Mouse (Mus musculus) adrenal gland, postnatal 0 days (tissue): ENCODE measurements around the gene Gm10024. TPM values are rescaled to one million over a fixed set of nuclear protein-coding genes. Genes with fewer than 3 reads are reported as not detected.

Source experiments
- polyA plus RNA-seq: library from polyadenylated mRNA; unstranded; fragments of >200 nt; fragmentation: Nextera tagmentation; extraction: Ambion mirVana; gene quantifications from 2 replicates; pipeline ENCODE4 v1.2.1, GENCODE M21; 2015

Gene Gm10024
- polyA plus RNA-seq, result not detected in 2 replicates

DNA sequence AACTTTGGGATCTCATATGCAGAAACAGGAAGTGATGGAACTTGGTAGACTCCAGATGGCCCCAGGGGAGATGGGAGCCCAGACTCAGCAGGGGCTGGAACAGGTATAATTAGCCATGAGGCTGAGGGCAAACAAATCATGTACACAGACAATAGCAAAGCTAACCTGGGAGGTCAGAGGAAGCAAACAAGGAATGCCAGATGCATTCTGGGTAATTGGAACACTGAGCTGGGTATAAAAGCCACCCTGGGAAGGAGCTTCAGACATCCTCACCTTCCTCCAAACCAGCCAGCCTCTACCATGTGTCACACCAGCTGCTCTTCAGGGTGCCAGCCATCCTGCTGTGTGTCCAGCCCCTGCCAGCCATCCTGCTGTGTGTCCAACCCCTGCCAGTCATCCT is at the start of gene Gm10024:
Gene Gm10024 (plus strand): TSS at position 301 of the 400 bp plus-strand sequence.

DNA sequence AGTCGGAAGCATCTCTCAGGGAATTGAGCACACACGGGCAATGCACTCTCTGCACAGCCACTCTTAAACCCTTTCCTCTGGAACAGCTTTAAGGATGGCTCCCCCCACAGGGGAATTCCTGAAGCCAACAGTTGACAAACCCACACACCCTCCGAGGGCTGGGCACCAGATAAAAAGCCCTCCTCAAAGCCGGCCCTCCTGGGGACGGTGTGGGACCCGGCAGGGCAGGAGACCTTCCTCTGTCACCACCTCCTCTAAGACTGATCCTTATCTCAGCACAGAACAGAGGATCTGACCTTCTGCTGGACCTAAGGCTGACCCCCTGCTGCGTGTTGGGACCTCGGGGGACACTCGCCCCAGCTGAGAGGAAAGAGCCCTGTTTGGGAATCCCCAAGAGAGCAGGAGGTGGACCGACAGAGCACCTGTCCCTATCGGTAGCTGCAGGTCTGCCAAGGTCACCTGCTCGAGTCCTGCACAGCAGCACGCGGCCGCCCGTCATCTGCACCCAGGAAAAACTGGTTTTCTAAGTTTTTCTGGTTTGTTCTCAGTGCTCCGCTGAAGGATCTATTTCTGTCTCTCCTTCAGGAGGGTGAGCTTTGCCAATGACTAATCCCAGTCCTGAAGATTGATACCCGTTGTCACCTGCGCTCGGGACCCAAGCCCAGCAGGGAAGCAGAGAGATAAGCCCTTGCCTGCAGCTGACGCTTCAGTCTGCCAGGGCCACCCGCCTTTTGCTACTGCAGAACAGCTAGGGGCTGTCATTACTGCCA is 25.2 kb upstream of the Gm10024 start, which contains the start of gene Tspear:
Gene Tspear (plus strand): TSS at position 675 of the 770 bp plus-strand sequence.

DNA sequence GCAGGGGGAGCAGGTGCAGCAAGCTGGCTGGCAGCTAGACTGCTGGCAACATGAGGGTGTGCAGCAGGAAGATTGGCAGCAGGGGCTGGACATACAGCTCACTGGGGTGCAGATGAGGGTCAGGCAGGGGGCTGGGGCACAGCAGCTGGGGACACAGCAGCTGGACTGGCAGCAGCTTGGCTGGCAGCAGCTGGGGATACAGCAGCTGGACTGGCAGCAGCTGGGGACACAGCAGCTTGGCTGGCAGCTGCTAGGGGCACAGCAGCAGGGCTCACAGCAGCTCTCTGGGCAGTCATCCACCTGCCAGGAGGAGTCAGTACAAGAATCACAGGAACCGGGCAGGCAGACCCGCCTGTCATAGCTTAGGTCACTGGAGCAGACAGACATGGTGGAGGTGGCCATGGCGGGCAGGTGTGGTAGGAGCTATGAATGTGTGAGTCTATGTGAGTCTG is 20.9 kb upstream of the Gm10024 start, which contains the start of gene Gm19402:
Gene Gm19402 (minus strand): TSS at position 402 of the 452 bp plus-strand sequence.

DNA sequence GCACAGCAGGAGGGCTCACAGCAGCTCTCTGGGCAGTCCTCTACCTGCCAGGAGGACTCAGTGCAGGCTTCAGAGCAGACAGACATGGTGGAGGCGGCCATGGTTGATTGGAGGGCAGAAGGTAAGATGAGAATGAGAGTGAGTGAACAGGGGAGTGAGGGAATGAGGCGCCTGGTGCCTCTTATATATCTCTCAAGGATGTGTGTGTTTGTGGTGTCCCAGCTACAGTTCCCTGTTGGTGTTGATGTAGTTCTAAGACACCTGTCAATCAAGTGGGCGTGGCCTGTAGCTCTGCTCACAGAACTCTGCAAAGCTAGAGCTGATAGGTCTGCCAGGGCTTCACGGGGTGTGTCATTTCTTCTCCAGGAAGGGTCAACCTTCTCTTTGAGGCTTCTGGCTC is 14.1 kb upstream of the Gm10024 start, which contains the start of gene Gm9508:
Gene Gm9508 (minus strand): TSS at position 101 of the 400 bp plus-strand sequence.

DNA sequence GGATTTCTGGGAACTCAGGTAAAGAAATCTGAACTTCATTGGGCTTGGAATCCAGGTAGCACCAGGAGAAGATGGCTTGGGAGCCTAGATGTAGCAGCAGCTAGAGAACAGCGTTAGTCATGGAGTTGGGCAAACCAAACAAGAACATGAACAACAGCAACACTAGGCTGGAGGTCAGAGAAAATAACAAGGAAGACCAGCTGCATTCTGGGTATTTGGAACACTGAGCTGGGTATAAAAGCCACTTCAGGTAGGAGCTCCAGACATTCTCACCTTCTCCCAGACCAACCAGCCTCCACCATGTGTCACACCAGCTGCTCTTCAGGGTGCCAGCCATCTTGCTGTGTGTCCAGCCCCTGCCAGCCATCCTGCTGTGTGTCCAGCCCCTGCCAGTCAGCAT is 4.9 kb upstream of the Gm10024 start, which contains the start of gene Gm10272:
Gene Gm10272 (plus strand): TSS at position 301 of the 400 bp plus-strand sequence.

DNA sequence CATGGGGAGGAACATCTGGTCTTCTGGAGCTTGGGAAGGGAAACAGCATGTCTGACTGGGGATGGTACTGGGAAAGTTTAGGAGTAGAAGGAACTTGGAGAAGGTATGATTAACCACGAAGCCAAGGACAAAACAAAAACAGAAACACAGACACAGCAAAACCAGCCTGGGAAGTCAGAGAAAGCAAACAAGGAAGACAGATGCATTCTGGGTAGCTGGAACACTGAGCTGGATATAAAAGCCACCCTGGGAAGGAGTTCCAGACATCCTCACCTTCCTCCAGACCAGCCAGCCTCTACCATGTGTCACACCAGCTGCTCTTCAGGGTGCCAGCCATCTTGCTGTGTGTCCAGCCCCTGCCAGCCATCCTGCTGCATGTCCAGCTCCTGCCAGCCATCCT is 4.2 kb downstream of the Gm10024 start, which contains the start of gene Gm10142:
Gene Gm10142 (plus strand): TSS at position 301 of the 400 bp plus-strand sequence.

DNA sequence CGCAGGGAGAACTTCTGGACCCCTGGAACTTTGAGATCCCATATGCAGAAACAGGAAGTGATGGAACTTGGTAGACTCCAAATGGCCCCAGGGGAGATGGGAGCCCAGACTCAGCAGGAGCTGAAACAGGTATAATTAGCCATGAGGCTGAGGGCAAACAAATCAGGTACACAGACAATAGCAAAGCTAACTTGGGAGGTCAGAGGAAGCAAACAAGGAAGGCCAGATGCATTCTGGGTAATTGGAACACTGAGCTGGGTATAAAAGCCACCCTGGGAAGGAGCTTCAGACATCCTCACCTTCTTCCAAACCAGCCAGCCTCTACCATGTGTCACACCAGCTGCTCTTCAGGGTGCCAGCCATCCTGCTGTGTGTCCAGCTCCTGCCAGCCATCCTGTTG is 9.0 kb downstream of the Gm10024 start, which contains the start of gene Krtap12-1:
Gene Krtap12-1 (plus strand): TSS at position 301 of the 400 bp plus-strand sequence.

DNA sequence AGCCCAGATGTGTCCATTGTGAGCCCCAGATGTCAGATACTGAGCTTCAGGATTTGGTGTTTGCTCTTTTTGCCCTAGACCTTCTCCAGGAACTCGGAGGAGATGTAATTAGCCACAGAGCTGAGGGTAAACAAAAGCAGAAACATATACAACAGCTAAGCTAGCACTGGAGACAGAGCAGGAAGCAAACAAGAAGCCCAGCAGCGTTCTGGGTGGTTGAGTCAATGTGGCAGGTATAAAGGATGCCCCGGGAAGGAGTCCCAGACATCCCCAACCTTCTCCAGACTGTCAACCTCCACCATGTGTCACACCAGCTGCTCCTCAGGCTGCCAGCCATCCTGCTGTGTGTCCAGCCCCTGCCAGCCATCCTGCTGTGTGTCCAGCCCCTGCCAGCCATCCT is 14.9 kb downstream of the Gm10024 start, which contains the start of gene Gm10100:
Gene Gm10100 (plus strand): TSS at position 301 of the 400 bp plus-strand sequence.

DNA sequence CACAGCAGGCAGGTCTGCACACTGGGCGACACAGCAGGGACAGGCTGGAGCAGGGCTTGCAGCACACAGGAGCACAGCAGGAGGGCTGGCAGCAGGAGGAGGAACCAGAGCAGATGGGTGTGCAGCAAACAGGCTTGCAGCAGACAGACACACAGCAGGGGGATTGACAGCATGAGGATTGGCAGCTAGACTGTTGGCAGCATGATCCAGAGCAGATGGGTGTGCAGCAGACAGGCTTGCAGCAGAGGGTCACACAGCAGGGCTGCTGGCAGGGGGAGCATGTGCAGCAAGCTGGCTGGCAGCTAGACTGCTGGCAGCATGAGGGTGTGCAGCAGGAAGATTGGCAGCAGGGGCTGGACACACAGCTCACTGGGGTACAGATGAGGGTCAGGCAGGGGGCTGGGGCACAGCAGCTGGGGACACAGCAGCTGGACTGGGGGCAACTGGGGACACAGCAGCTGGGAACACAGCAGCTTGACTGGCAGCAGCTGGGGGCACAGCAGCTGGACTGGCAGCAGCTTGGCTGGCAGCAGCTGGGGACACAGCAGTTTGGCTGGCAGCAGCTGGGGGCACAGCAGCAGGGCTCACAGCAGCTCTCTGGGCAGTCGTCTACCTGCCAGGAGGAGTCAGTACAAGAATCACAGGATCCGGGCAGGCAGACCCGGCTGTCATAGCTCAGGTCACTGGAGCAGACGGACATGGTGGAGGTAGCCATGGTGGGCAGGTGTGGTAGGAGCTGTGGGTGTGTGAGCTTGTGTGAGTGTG is 30.8 kb downstream of the Gm10024 start, which contains the start of gene Gm18596:
Gene Gm18596 (minus strand): TSS at position 715 of the 765 bp plus-strand sequence.

DNA sequence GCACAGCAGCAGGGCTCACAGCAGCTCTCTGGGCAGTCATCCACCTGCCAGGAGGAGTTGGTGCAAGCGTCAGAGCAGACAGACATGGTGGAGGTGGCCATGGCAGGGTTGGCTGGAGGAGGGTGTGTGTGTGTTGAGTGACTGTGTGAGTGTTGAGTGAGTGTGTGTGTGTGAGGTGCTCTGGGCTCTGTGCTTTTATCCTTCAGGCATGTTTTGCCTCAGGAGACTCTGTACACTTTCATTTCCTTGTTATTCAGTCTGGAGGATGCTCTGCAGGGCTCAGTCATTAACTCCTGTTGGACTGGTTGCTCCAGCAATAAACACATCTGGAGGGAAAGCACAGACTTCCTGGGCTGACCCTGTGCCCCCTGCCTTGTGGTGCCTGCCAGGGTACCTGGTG is 40.0 kb downstream of the Gm10024 start, which contains the start of gene Gm9736:
Gene Gm9736 (minus strand): TSS at position 101 of the 400 bp plus-strand sequence.

DNA sequence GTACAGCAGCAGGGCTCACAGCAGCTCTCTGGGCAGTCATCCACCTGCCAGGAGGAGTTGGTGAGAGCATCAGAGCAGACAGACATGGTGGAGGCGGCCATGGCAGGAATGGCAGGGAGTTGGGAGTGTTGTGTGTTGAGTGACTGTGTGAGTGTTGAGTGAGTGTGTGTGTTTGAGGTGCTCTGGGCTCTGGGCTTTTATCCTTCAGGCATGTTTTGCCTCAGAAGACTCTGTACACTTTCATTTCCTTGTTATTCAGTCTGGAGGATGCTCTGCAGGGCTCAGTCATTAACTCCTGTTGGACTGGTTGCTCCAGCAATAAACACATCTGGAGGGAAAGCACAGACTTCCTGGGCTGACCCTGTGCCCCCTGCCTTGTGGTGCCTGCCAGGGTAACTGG is 48.3 kb downstream of the Gm10024 start, which contains the start of gene Gm3233:
Gene Gm3233 (minus strand): TSS at position 101 of the 400 bp plus-strand sequence.

Other genes starting within 250 kb of the Gm10024 start
- gene Fam207a, start 195.7 kb upstream of the Gm10024 start, polyA plus RNA-seq, result 27.9 and 33.9 TPM in 2 replicates
- 3.9 and 4.6 TPM in 2 replicates for gene Itgb2, start 181.2 kb upstream of the Gm10024 start, polyA plus RNA-seq
- gene Pttg1ip, start 129.7 kb upstream of the Gm10024 start, polyA plus RNA-seq, result 155 and 186 TPM in 2 replicates
- 224 and 242 TPM in 2 replicates for gene Sumo3, start 105.4 kb upstream of the Gm10024 start, polyA plus RNA-seq
- gene Gm49325, start 105.3 kb upstream of the Gm10024 start, polyA plus RNA-seq, result 14.8 and 15.0 TPM in 2 replicates
- 46.7 and 55.5 TPM in 2 replicates for gene Ube2g2, start 89.2 kb upstream of the Gm10024 start, polyA plus RNA-seq
- 0.44 and 0.91 TPM in 2 replicates for gene Tspear, start 24.9 kb upstream of the Gm10024 start, polyA plus RNA-seq
- gene Gm19402, start 20.7 kb upstream of the Gm10024 start, polyA plus RNA-seq, result not detected in 2 replicates
- gene Gm9508, start 14.2 kb upstream of the Gm10024 start, polyA plus RNA-seq, result not detected in 2 replicates
- not detected in 2 replicates for gene Gm10272, start 4.8 kb upstream of the Gm10024 start, polyA plus RNA-seq
- not detected in 2 replicates for gene Gm10142, start 4.3 kb downstream of the Gm10024 start, polyA plus RNA-seq
- gene Krtap12-1, start 9.1 kb downstream of the Gm10024 start, polyA plus RNA-seq, result not detected in 2 replicates
- gene Gm10100, start 15.0 kb downstream of the Gm10024 start, polyA plus RNA-seq, result not detected in 2 replicates
- gene Gm18596, start 31.2 kb downstream of the Gm10024 start, polyA plus RNA-seq, result not detected in 2 replicates
- not detected in 2 replicates for gene Gm9736, start 39.9 kb downstream of the Gm10024 start, polyA plus RNA-seq
- gene Gm3233, start 48.2 kb downstream of the Gm10024 start, polyA plus RNA-seq, result not detected in 2 replicates
- not detected in 2 replicates for gene Gm3238, start 59.9 kb downstream of the Gm10024 start, polyA plus RNA-seq
- not detected in 2 replicates for gene Gm7138, start 65.5 kb downstream of the Gm10024 start, polyA plus RNA-seq
- gene Gm3250, start 71.1 kb downstream of the Gm10024 start, polyA plus RNA-seq, result not detected in 2 replicates
- gene Gm7137, start 76.7 kb downstream of the Gm10024 start, polyA plus RNA-seq, result not detected in 2 replicates
- gene Gm9639, start 83.6 kb downstream of the Gm10024 start, polyA plus RNA-seq, result not detected in 2 replicates
- not detected in 2 replicates for gene Gm19668, start 87.7 kb downstream of the Gm10024 start, polyA plus RNA-seq
- gene Gm9507, start 100.4 kb downstream of the Gm10024 start, polyA plus RNA-seq, result not detected in 2 replicates
- not detected in 2 replicates for gene Gm2696, start 103.2 kb downstream of the Gm10024 start, polyA plus RNA-seq
- not detected in 2 replicates for gene Krtap10-4, start 115.6 kb downstream of the Gm10024 start, polyA plus RNA-seq
- not detected in 2 replicates for gene Krtap10-10, start 124.5 kb downstream of the Gm10024 start, polyA plus RNA-seq
- not detected in 2 replicates for gene Gm36176, start 135.3 kb downstream of the Gm10024 start, polyA plus RNA-seq
- not detected in 2 replicates for gene Gm10318, start 141.4 kb downstream of the Gm10024 start, polyA plus RNA-seq
- not detected in 2 replicates for gene Gm3285, start 150.5 kb downstream of the Gm10024 start, polyA plus RNA-seq
- 4.3 and 8.2 TPM in 2 replicates for gene Lrrc3, start 191.1 kb downstream of the Gm10024 start, polyA plus RNA-seq